ENCODE assay signal across 8 mouse cellular contexts in genomic region chr17:71526302-71526708, GRCm38 (mm10). TPM values are rescaled to one million over a fixed set of nuclear protein-coding genes. Genes with fewer than 3 reads are reported as not detected.
A peak's percentile ranks its signal among the peaks of the same experiment; 100 is the strongest.
DNase-seq lines count a peak whose midpoint lies in the region; ATAC-seq and TF ChIP-seq lines count a peak whose summit lies in the region.

No protein-coding gene starts in this region.

- H3K4me3 ChIP-seq in lung, postnatal 0 days (ENCODE audit: low read depth, low read length): peak overlapping the region; percentile 41
- H3K4me3 ChIP-seq in embryonic facial prominence, embryonic 14.5 days (ENCODE audit: low read depth, low read length): peak overlapping the region; percentile 64
- peak overlapping the region; percentile 71 for H3K4me3 ChIP-seq in limb, embryonic 14.5 days (replicated peaks; ENCODE audit: low read length)
- peak overlapping the region; percentile 82 for H3K4me3 ChIP-seq in small intestine, adult 2 months (ENCODE audit: low read depth, low read length)

- DNase-seq in lung, postnatal 0 days (ENCODE audit: low spot score): peak; percentile 6
- no peak for DNase-seq in lung, postnatal 4 days
- no peak for DNase-seq in embryonic facial prominence, embryonic 14.5 days (ENCODE audit: low spot score)
- DNase-seq in limb, embryonic 14.5 days (ENCODE audit: low spot score): no peak
- no peak for DNase-seq in urinary bladder, adult 2 months (ENCODE audit: low spot score)
- DNase-seq in urinary bladder, postnatal 25 days (ENCODE audit: low spot score): no peak
- DNase-seq in urinary bladder, postnatal 10 days (ENCODE audit: low spot score): no peak

- H3K27ac ChIP-seq in lung, postnatal 0 days (ENCODE audit: low read length): no peak overlapping the region
- peak overlapping the region; percentile 96 for H3K27ac ChIP-seq in embryonic facial prominence, embryonic 14.5 days (replicated peaks; ENCODE audit: low read depth, low read length)
- H3K27ac ChIP-seq in limb, embryonic 14.5 days (replicated peaks; ENCODE audit: low read depth, low read length): no peak overlapping the region; the same call in 1 of the 2 replicates
- no peak overlapping the region for H3K27ac ChIP-seq in small intestine, adult 2 months (ENCODE audit: insufficient read depth, low read depth, low read length)

- 0% methylated on average over 13 of the region's 13 CpGs for whole genome bisulfite sequencing in lung, postnatal 0 days
- WGBS in embryonic facial prominence, embryonic 14.5 days: under 1% methylated on average over 13 of the region's 13 CpGs
- WGBS in limb, embryonic 14.5 days: under 1% methylated on average over 13 of the region's 13 CpGs
- 1% methylated on average over 13 of the region's 13 CpGs for WGBS in small intestine, adult 2 months

- no peak for TF ChIP-seq POLR2A in limb, embryonic 14.5 days (IDR thresholded peaks at IDR 0.05; ENCODE audit: borderline replicate concordance, extremely low read depth, insufficient read depth, insufficient read length)
- no peak for TF ChIP-seq POLR2A in small intestine, adult 2 months (IDR thresholded peaks at IDR 0.05; ENCODE audit: low read depth, low read length)

- peak overlapping the region; percentile 83 for H3K4me2 ChIP-seq in lung, postnatal 0 days (replicated peaks; ENCODE audit: low read depth, low read length)
- peak overlapping the region; percentile 71 for H3K4me2 ChIP-seq in embryonic facial prominence, embryonic 14.5 days (ENCODE audit: low read depth, low read length)
- H3K4me2 ChIP-seq in limb, embryonic 14.5 days (replicated peaks; ENCODE audit: low read depth, low read length, severe bottlenecking): peak overlapping the region; percentile 54

- no peaks in the 10 kb centered on the region for H3K4me1 ChIP-seq in lung, postnatal 0 days (ENCODE audit: insufficient read depth, low read depth, low read length)
- H3K4me1 ChIP-seq in embryonic facial prominence, embryonic 14.5 days (ENCODE audit: control insufficient read depth, insufficient read depth, low read length): peaks cover 4% of the 10 kb centered on the region; the same call in 1 of the 2 replicates
- peaks cover 8% of the 10 kb centered on the region; the same call in 1 of the 2 replicates for H3K4me1 ChIP-seq in limb, embryonic 14.5 days (ENCODE audit: control insufficient read depth, insufficient read depth, low read length)
- no peaks in the 10 kb centered on the region; the same call in 1 of the 2 replicates for H3K4me1 ChIP-seq in small intestine, adult 2 months (ENCODE audit: control insufficient read depth, insufficient read depth, insufficient read length, low read length)

- no peak for TF ChIP-seq CTCF in lung, postnatal 0 days (IDR thresholded peaks at IDR 0.05)
- TF ChIP-seq CTCF in small intestine, adult 2 months (IDR thresholded peaks at IDR 0.05; ENCODE audit: extremely low read depth, insufficient read length, insufficient replicate concordance, low read depth, low read length): no peak

- TF ChIP-seq EP300 in lung, postnatal 0 days (IDR thresholded peaks at IDR 0.05): no peak

- no peaks in the 10 kb centered on the region for H3K27me3 ChIP-seq in lung, postnatal 0 days (replicated peaks; ENCODE audit: insufficient read depth, low read length)
- no peaks in the 10 kb centered on the region for H3K27me3 ChIP-seq in embryonic facial prominence, embryonic 14.5 days (replicated peaks; ENCODE audit: control insufficient read depth, insufficient read depth, low read length)
- no peaks in the 10 kb centered on the region for H3K27me3 ChIP-seq in limb, embryonic 14.5 days (ENCODE audit: control insufficient read depth, insufficient read depth, low read length)
- H3K27me3 ChIP-seq in small intestine, adult 2 months (ENCODE audit: control insufficient read depth, insufficient read depth, low read length): no peaks in the 10 kb centered on the region

- H3K9ac ChIP-seq in lung, postnatal 0 days (replicated peaks; ENCODE audit: low read depth): peak overlapping the region; percentile 47; the same call in 1 of the 2 replicates
- peak overlapping the region; percentile 85 for H3K9ac ChIP-seq in embryonic facial prominence, embryonic 14.5 days (ENCODE audit: low read depth, low read length)
- peak overlapping the region; percentile 81 for H3K9ac ChIP-seq in limb, embryonic 14.5 days (ENCODE audit: low read depth, low read length, severe bottlenecking)

- ATAC-seq in lung, postnatal 0 days: peak; percentile 0; the same call in 1 of the 2 replicates
- peak; percentile 24; the same call in 1 of the 2 replicates for ATAC-seq in embryonic facial prominence, embryonic 14.5 days (ENCODE audit: low read depth)
- ATAC-seq in limb, embryonic 14.5 days (ENCODE audit: low FRiP score, low read depth): peak; percentile 17; the same call in 1 of the 2 replicates

- H3K9me3 ChIP-seq in lung, postnatal 0 days (ENCODE audit: low read length): no peaks in the 10 kb centered on the region
- no peaks in the 10 kb centered on the region for H3K9me3 ChIP-seq in embryonic facial prominence, embryonic 14.5 days (ENCODE audit: control insufficient read depth, low read length)
- H3K9me3 ChIP-seq in limb, embryonic 14.5 days (ENCODE audit: control insufficient read depth, low read length): no peaks in the 10 kb centered on the region

- H3K36me3 ChIP-seq in lung, postnatal 0 days (ENCODE audit: insufficient read depth, low read length): no peaks in the 10 kb centered on the region
- 0 out of 2 replicates have a peak, but pooled peaks cover 5% of the 10 kb centered on the region for H3K36me3 ChIP-seq in embryonic facial prominence, embryonic 14.5 days (ENCODE audit: control insufficient read depth, insufficient read depth, low read length)
- peaks cover 6% of the 10 kb centered on the region; the same call in 1 of the 2 replicates for H3K36me3 ChIP-seq in limb, embryonic 14.5 days (ENCODE audit: control insufficient read depth, insufficient read depth, low read length)
- no peaks in the 10 kb centered on the region for H3K36me3 ChIP-seq in small intestine, adult 2 months (ENCODE audit: control insufficient read depth, insufficient read depth, low read length)

RNA-seq across cellular contexts. Expression of gene Ndc80, which starts 0.4 kb away (rescaled TPM):
- polyA plus RNA-seq in lung, postnatal 0 days (2015; fragmentation: Nextera tagmentation; extraction: Ambion mirVana): 3.2 and 3.3 TPM in 2 replicates
- polyA plus RNA-seq in embryonic facial prominence, embryonic 14.5 days (2014; fragmentation: Nextera tagmentation; extraction: Ambion mirVana): 30.2 and 37.6 TPM in 2 replicates
- polyA plus RNA-seq in limb, embryonic 14.5 days (2012; rRNA removed): 9.8 and 18.9 TPM in 2 replicates
- 35.8 and 37.3 TPM in 2 replicates for polyA plus RNA-seq in limb, embryonic 14.5 days (2014; fragmentation: Nextera tagmentation; extraction: Ambion mirVana)
- 0.08 TPM in 2 replicates for polyA plus RNA-seq in small intestine, adult 2 months (2012; rRNA removed)
- polyA plus RNA-seq in urinary bladder, adult 2 months (2012; rRNA removed): 0.96 and 1.1 TPM in 2 replicates

RNA-seq across cellular contexts. Expression of gene Spdya, which starts 25.6 kb away (rescaled TPM):
- 0.42 and 0.46 TPM in 2 replicates for polyA plus RNA-seq in lung, postnatal 0 days (2015; fragmentation: Nextera tagmentation; extraction: Ambion mirVana)
- polyA plus RNA-seq in embryonic facial prominence, embryonic 14.5 days (2014; fragmentation: Nextera tagmentation; extraction: Ambion mirVana): 0.29 and 1.0 TPM in 2 replicates
- polyA plus RNA-seq in limb, embryonic 14.5 days (2012; rRNA removed): 0.79 and 1.0 TPM in 2 replicates
- polyA plus RNA-seq in limb, embryonic 14.5 days (2014; fragmentation: Nextera tagmentation; extraction: Ambion mirVana): 1.3 and 1.5 TPM in 2 replicates
- not detected in 2 replicates for polyA plus RNA-seq in small intestine, adult 2 months (2012; rRNA removed)
- polyA plus RNA-seq in urinary bladder, adult 2 months (2012; rRNA removed): 0.35 and 0.76 TPM in 2 replicates

RNA-seq across cellular contexts. Expression of gene Smchd1, which starts 51.2 kb away (rescaled TPM):
- 24.9 and 28.9 TPM in 2 replicates for polyA plus RNA-seq in lung, postnatal 0 days (2015; fragmentation: Nextera tagmentation; extraction: Ambion mirVana)
- polyA plus RNA-seq in embryonic facial prominence, embryonic 14.5 days (2014; fragmentation: Nextera tagmentation; extraction: Ambion mirVana): 74.4 and 83.8 TPM in 2 replicates
- 32.8 and 42.7 TPM in 2 replicates for polyA plus RNA-seq in limb, embryonic 14.5 days (2012; rRNA removed)
- 71.4 and 75.6 TPM in 2 replicates for polyA plus RNA-seq in limb, embryonic 14.5 days (2014; fragmentation: Nextera tagmentation; extraction: Ambion mirVana)
- 1.4 and 2.3 TPM in 2 replicates for polyA plus RNA-seq in small intestine, adult 2 months (2012; rRNA removed)
- polyA plus RNA-seq in urinary bladder, adult 2 months (2012; rRNA removed): 25.9 and 26.4 TPM in 2 replicates
